Mouse (Mus musculus) liver, adult 2 months (tissue): ENCODE results near the gene Lrrc20. TPM values are rescaled to one million over a fixed set of nuclear protein-coding genes. Genes with fewer than 3 reads are reported as not detected.

Experiments used
- DNase-seq: peaks from one replicate; pipeline ENCODE4 v3.0.0-alpha.2; 2011; ENCODE audit warnings: low read depth, low spot score; ENCODE audit errors: extremely low read depth
- H3K27ac ChIP-seq: fragments of 200-500 bp; replicated peaks from 2 replicates; pipeline ENCODE4 v1.5.1; 2012; ENCODE audit warnings: low read depth, mild to moderate bottlenecking, control low read depth, inconsistent platforms, low read length; ENCODE audit not compliant: insufficient read depth
- H3K27me3 ChIP-seq: fragments of 200-500 bp; 2 replicates; pipeline ENCODE4 v1.6.1; 2012; ENCODE audit warnings: mild to moderate bottlenecking, moderate library complexity, low read length, inconsistent platforms; ENCODE audit not compliant: control insufficient read depth, insufficient read depth
- H3K36me3 ChIP-seq: fragments of 200-500 bp; 2 replicates; pipeline ENCODE4 v1.6.1; 2012; ENCODE audit warnings: low read length, inconsistent platforms; ENCODE audit not compliant: control insufficient read depth, insufficient read depth
- H3K4me1 ChIP-seq: fragments of 200-500 bp; 2 replicates; pipeline ENCODE4 v1.6.1; 2011; ENCODE audit warnings: low read length; ENCODE audit not compliant: control insufficient read depth, insufficient read depth
- H3K4me3 ChIP-seq: fragments of 200-500 bp; 2 replicates; pipeline ENCODE4 v1.5.1; 2011; ENCODE audit warnings: low read depth, mild to moderate bottlenecking, control low read depth, low read length, moderate library complexity; ENCODE audit not compliant: insufficient read depth
- H3K79me2 ChIP-seq: fragments of 200-500 bp; 2 replicates; pipeline ENCODE4 v1.6.1; 2012; ENCODE audit warnings: inconsistent platforms, mild to moderate bottlenecking, low read length, moderate library complexity; ENCODE audit not compliant: control insufficient read depth, insufficient read depth
- H3K9ac ChIP-seq: fragments of 200-500 bp; 2 replicates; pipeline ENCODE4 v1.6.1; 2012; ENCODE audit warnings: low read depth, mild to moderate bottlenecking, control low read depth, inconsistent platforms, low read length
- CTCF ChIP-seq: fragments of 200-500 bp; IDR thresholded peaks from 2 replicates; pipeline ENCODE4 v1.5.1; 2011; ENCODE audit warnings: low read depth, low read length, control low read depth
- POLR2A ChIP-seq: fragments of 200-500 bp; IDR thresholded peaks from 2 replicates; pipeline ENCODE4 v1.6.1; 2011; ENCODE audit warnings: low read length, control low read depth; ENCODE audit not compliant: insufficient read depth; ENCODE audit errors: extremely low read depth
- WGBS: fragments of 180-500 bp; shearing (Covaris S2); methylation state at CpG from one replicate; pipeline ENCODE4 v1.1.7; 2018; 5-methylcytosine and 5-hydroxymethylcytosine counted together
- polyA plus RNA-seq: library from polyadenylated mRNA; depleted of rRNA; stranded (reverse); fragments of >200 nt; gene quantifications from 2 replicates; pipeline ENCODE4 v1.2.3, GENCODE M21; 2012; rRNA removed
- total RNA-seq: library from RNA; depleted of rRNA; stranded (reverse); fragments of >200 nt; gene quantifications from 2 replicates; pipeline ENCODE4 v1.2.3, GENCODE M21; 2014; rRNA removed

Lrrc20 gene
- total RNA-seq (2.3 and 2.4 TPM in 2 replicates), polyA plus RNA-seq (4.8 and 5.4 TPM in 2 replicates)

DNA sequence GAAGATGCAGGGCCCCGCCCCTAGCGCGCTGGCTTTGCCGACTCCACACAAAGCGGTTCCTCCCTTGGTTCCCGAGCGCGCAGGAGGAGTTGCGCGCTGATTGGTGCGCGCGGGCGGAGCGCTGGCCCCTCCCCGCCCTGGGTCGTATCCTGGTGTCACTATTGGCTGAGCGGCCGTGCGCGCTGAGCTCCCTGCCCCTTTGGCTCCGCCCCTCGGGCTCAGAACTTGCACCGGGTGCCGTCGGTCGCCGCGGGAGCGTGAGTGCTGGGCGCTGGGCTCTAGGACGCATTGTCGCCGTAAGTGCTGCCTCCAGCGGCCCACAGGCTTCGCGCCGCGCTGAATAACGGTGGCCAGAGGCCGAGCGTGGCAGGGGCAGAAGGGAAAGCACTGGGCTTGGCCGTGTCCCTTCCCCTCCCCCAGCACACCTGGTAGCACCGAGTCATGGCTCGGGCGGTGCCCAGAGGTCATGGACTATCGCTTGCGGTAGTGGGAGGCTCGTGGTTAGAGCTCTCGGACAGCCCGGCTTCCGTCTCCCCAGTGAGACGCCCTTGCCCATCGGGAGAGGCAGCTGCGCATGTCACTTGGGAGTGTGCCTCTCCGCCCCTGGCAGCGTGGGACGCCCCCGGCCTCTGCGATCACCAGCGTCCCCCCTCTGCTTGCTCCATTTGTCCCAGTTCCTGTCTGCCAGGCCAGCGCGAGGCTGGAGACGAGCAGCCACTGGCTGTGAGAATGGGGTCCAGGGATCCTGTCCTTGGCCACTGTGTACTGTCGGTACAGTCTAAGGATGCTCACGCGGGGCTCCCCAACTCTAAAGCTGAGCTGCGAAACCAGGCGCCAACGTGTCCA is at the start of gene Lrrc20:
Gene Lrrc20 (plus strand): TSS at position 208 of the 846 bp plus-strand sequence.
- WGBS = under 1% methylated on average over 70 of the region's 70 CpGs
- Histone ChIP-seq H3K4me1 (peaks cover 4% of the 10 kb centered on the region; the same call in 1 of the 2 replicates), H3K9ac (peak within 1 kb of the TSS; percentile 85), H3K27me3 (no peaks in the 10 kb centered on the region), H3K27ac (peak within 1 kb of the TSS; percentile 82), H3K36me3 (no peaks in the 10 kb centered on the region), H3K4me3 (peak within 1 kb of the TSS; percentile 86), H3K79me2 (peaks cover 6% of the 10 kb centered on the region; the same call in 1 of the 2 replicates)
- TF ChIP-seq CTCF = peak; percentile 37; the same call in 1 of the 2 replicates
- TF ChIP-seq POLR2A = peak; percentile 74; the same call in 1 of the 2 replicates
- DNase-seq = peak; percentile 85

DNA sequence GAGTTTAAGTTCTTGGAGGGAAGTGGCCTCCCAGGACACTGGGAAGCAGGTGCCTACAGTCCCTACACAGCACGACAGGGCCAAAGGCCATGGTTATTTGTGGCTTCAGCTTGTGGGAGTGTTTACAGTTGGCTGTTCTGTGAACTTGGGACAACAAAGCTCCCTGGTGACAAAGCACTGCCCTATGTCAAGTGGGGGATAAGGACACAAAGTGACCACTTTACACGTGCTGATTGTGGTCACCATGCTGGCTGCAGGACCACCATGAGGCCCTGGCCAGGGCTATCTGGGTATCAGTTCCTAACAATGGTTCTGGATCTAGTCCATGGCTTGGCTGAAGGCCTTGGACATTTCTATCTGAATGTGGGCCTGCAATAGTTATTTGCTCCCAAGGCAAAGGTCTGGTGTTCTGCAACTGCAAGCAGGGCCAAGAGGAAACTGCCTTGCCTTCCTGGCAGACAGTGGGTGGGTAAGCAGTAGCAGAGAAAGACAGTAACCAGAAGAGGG is 49.3 kb upstream of the Lrrc20 start:
- Histone ChIP-seq H3K79me2 (no peaks in the 10 kb centered on the region), H3K27me3 (no peaks in the 10 kb centered on the region), H3K36me3 (peaks cover 7% of the 10 kb centered on the region; the same call in 1 of the 2 replicates), H3K4me3 (no peak overlapping the region), H3K4me1 (peaks cover 46% of the 10 kb centered on the region), H3K9ac (peak overlapping the region; percentile 57), H3K27ac (peak overlapping the region; percentile 99)
- DNase-seq = peak; percentile 98
- TF ChIP-seq CTCF (no peak), POLR2A (no peak)
- 3% methylated on average over 2 of the region's 2 CpGs for WGBS

- Histone ChIP-seq H3K4me1 (peaks cover 44% of the 10 kb centered on the region), H3K4me3 (no peak overlapping the region), H3K27ac (peak overlapping the region; percentile 55), H3K27me3 (no peaks in the 10 kb centered on the region), H3K9ac (no peak overlapping the region), H3K79me2 (no peaks in the 10 kb centered on the region), H3K36me3 (peaks cover 11% of the 10 kb centered on the region; the same call in 1 of the 2 replicates)
- DNase-seq = peak; percentile 64
- 62% methylated on average over 6 of the region's 6 CpGs for WGBS
- no peak for TF ChIP-seq POLR2A
- no peak for TF ChIP-seq CTCF
These were observed 47.6 kb upstream of the Lrrc20 start for GRCm38 (mm10) chr10:61427951-61428350.

GRCm38 (mm10) chr10:61428416-61428815 is 47.2 kb upstream of the Lrrc20 start:
- TF ChIP-seq CTCF (no peak), POLR2A (no peak)
- H3K27ac ChIP-seq = no peak overlapping the region; the same call in 1 of the 2 replicates
- H3K27me3 ChIP-seq = no peaks in the 10 kb centered on the region
- DNase-seq = no peak
- WGBS = 61% methylated on average over 4 of the region's 4 CpGs
- peaks cover 41% of the 10 kb centered on the region for H3K4me1 ChIP-seq
- no peaks in the 10 kb centered on the region for H3K79me2 ChIP-seq
- no peak overlapping the region for H3K9ac ChIP-seq
- H3K36me3 ChIP-seq = peaks cover 15% of the 10 kb centered on the region; the same call in 1 of the 2 replicates
- H3K4me3 ChIP-seq = no peak overlapping the region

GRCm38 (mm10) chr10:61429043-61429442 is 46.6 kb upstream of the Lrrc20 start:
- Histone ChIP-seq H3K4me3 (no peak overlapping the region), H3K27ac (no peak overlapping the region), H3K79me2 (peaks cover 2% of the 10 kb centered on the region; the same call in 1 of the 2 replicates), H3K36me3 (peaks cover 21% of the 10 kb centered on the region), H3K4me1 (peaks cover 37% of the 10 kb centered on the region), H3K9ac (no peak overlapping the region), H3K27me3 (no peaks in the 10 kb centered on the region)
- TF ChIP-seq CTCF (no peak), POLR2A (no peak)
- 90% methylated on average over 5 of the region's 5 CpGs for WGBS
- no peak for DNase-seq
